Mouse (Mus musculus) heart, adult 2 months (tissue): ENCODE data around the gene Mlph.
A peak's percentile ranks its signal among the peaks of the same experiment; 100 is the strongest.

Experiments used
- CTCF ChIP-seq: fragments of 200-600 bp; IDR thresholded peaks from 2 replicates; pipeline ENCODE4 v1.8.1; 2022; ENCODE audit warnings: antibody characterized with exemption, mild to moderate bottlenecking, moderate library complexity
- EP300 ChIP-seq: fragments of 200-500 bp; IDR thresholded peaks from 2 replicates; pipeline ENCODE4 v1.6.1; 2011; ENCODE audit warnings: low read depth, low read length, control low read depth; ENCODE audit not compliant: insufficient read depth
- POLR2A ChIP-seq: fragments of 200-500 bp; IDR thresholded peaks from 2 replicates; pipeline ENCODE4 v1.6.1; 2011; ENCODE audit warnings: mild to moderate bottlenecking, low read depth, low read length, control low read depth; ENCODE audit not compliant: insufficient read depth

- TF ChIP-seq CTCF (no peak), POLR2A (no peak), EP300 (peak; percentile 62; the same call in 1 of the 2 replicates)
These were observed 25.1 kb downstream of the Mlph start for GRCm38 (mm10) chr1:90939980-90940379.
